Mouse (Mus musculus) inflammation-experienced regulatory T-cells, adult 6 months (primary cell): ENCODE results near the gene Cacna1d. TPM values are rescaled to one million over a fixed set of nuclear protein-coding genes. Genes with fewer than 3 reads are reported as not detected.

Source experiments
- ATAC-seq: one replicate; pipeline ENCODE4 v1.8.0; 2017
- polyA plus RNA-seq, 3 experiments: library from polyadenylated mRNA; unstranded; fragments of 100-300 nt; shearing (Covaris generic); gene quantifications; one replicate each; pipeline ENCODE4 v1.2.1; 2017

Cacna1d gene
- polyA plus RNA-seq, 3 experiments from 2014 or later, result 1.4 to 3.4 (median 2.8) TPM

- ATAC-seq, result no peak
These were observed 164.2 kb downstream of the Cacna1d start for GRCm38 (mm10) chr14:30327051-30327450.

GRCm38 (mm10) chr14:30326226-30326625 is 165.0 kb downstream of the Cacna1d start:
- ATAC-seq, result no peak

- ATAC-seq, result no peak
These were observed 166.3 kb downstream of the Cacna1d start for GRCm38 (mm10) chr14:30324994-30325393.

GRCm38 (mm10) chr14:30318715-30319437 is 172.4 kb downstream of the Cacna1d start:
- no peak for ATAC-seq

- no peak for ATAC-seq
These were observed 173.0 kb downstream of the Cacna1d start for GRCm38 (mm10) chr14:30318293-30318692.

- no peak for ATAC-seq
These were observed 173.6 kb downstream of the Cacna1d start for GRCm38 (mm10) chr14:30317616-30318015.

GRCm38 (mm10) chr14:30311206-30311889 is 179.9 kb downstream of the Cacna1d start:
- no peak for ATAC-seq

GRCm38 (mm10) chr14:30310236-30310635 is 181.0 kb downstream of the Cacna1d start:
- no peak for ATAC-seq

- ATAC-seq, result no peak
These were observed 185.0 kb downstream of the Cacna1d start for GRCm38 (mm10) chr14:30306221-30306620.

GRCm38 (mm10) chr14:30299946-30300345 is 191.3 kb downstream of the Cacna1d start:
- ATAC-seq, result no peak

- ATAC-seq, result no peak
These were observed 193.8 kb downstream of the Cacna1d start for GRCm38 (mm10) chr14:30297492-30297891.

- no peak for ATAC-seq
These were observed 199.2 kb downstream of the Cacna1d start for GRCm38 (mm10) chr14:30292135-30292463.

GRCm38 (mm10) chr14:30291389-30292134 is 199.7 kb downstream of the Cacna1d start:
- peak; percentile 75 for ATAC-seq

- no peak for ATAC-seq
These were observed 206.8 kb downstream of the Cacna1d start for GRCm38 (mm10) chr14:30284446-30284845.

- ATAC-seq, result no peak
These were observed 207.2 kb downstream of the Cacna1d start for GRCm38 (mm10) chr14:30284022-30284421.

- no peak for ATAC-seq
These were observed 215.7 kb downstream of the Cacna1d start for GRCm38 (mm10) chr14:30275572-30275971.

- peak; percentile 73 for ATAC-seq
These were observed 218.3 kb downstream of the Cacna1d start for GRCm38 (mm10) chr14:30272976-30273375.

- ATAC-seq, result no peak
These were observed 218.7 kb downstream of the Cacna1d start for GRCm38 (mm10) chr14:30272523-30272922.

- no peak for ATAC-seq
These were observed 219.4 kb downstream of the Cacna1d start for GRCm38 (mm10) chr14:30271856-30272255.

GRCm38 (mm10) chr14:30270350-30270749 is 220.9 kb downstream of the Cacna1d start:
- no peak for ATAC-seq

GRCm38 (mm10) chr14:30265728-30266127 is 225.5 kb downstream of the Cacna1d start:
- peak; percentile 94 for ATAC-seq

GRCm38 (mm10) chr14:30261561-30262251 is 229.5 kb downstream of the Cacna1d start:
- no peak for ATAC-seq

GRCm38 (mm10) chr14:30257626-30258025 is 233.6 kb downstream of the Cacna1d start:
- ATAC-seq, result no peak
